ENCODE assay signal across 16 mouse cellular contexts in the genomic region with DNA sequence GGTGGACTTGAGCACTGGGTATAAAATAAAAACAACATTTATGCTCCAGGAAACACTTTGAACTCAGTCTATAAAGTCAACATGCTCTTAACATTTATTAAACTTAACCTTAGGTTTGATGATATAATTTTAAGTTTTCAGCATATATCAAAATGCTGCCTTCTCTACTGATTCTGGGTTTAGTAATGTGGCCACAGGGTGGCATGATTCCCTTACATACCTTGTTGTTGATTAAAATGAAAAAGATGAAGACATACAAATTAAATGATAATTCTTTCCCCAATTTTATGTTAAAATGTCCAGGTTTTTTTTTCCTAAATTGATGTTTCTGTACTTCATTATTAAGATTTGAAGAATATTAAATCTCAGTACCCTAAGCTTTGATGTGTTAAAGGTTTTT.
DNase-seq lines count a peak whose midpoint lies in the region; ATAC-seq lines count a peak whose summit lies in the region.
"Had no signal": no experiment of that assay in that cellular context is flagged by ENCODE, and none has a peak within 500 bp of the region (broad histone marks: within the 10 kb centered on the region; RNA-seq: fewer than 3 reads in every experiment).

No protein-coding gene starts in this region.

- peaks cover 23% of the 10 kb centered on the region for H3K4me1 ChIP-seq in liver, embryonic 11.5 days (replicated peaks; ENCODE audit: control insufficient read depth, insufficient read depth, low read length)
- H3K4me1 ChIP-seq: embryonic facial prominence, embryonic 10.5 days; hindbrain, embryonic 12.5 days; limb, embryonic 10.5 days had no signal

- no peak overlapping the region for H3K27ac ChIP-seq in liver, embryonic 11.5 days (ENCODE audit: low read depth, low read length)
- H3K27ac ChIP-seq: embryonic facial prominence, embryonic 10.5 days; hindbrain, embryonic 12.5 days; limb, embryonic 10.5 days had no signal

- peak; percentile 29 for DNase-seq in adrenal gland, postnatal 14 days
- no peak for DNase-seq in adrenal gland, adult (ENCODE audit: inconsistent age in 2 of 2, low spot score in 1 of 2)
- DNase-seq in liver: peak; percentile 32
- DNase-seq in liver, embryonic 11.5 days (ENCODE audit: low spot score): no peak
- DNase-seq in 416B (ENCODE audit: low read depth): peak; percentile 70
- peak; percentile 11 for DNase-seq in c-Kit-negative CD71-positive TER-119-positive erythroid progenitor cells, embryonic 14.5 days (ENCODE audit: low read depth, low spot score)
- DNase-seq in cerebellum, postnatal 36 days: no peak
- no peak for DNase-seq in kidney, adult 9 months
- DNase-seq: cerebellum, adult 18-20 months; kidney, postnatal 4 days; right cerebral cortex, postnatal 25 days had no signal

- H3K9me3 ChIP-seq in liver, embryonic 11.5 days (ENCODE audit: control insufficient read depth, low read length): no peaks in the 10 kb centered on the region
- H3K9me3 ChIP-seq: embryonic facial prominence, embryonic 10.5 days; hindbrain, embryonic 12.5 days; limb, embryonic 10.5 days had no signal

- H3K36me3 ChIP-seq in liver, embryonic 11.5 days (ENCODE audit: control insufficient read depth, insufficient read depth, low read length): no peaks in the 10 kb centered on the region
- H3K36me3 ChIP-seq: hindbrain, embryonic 12.5 days had no signal

- H3K4me3 ChIP-seq in liver, embryonic 11.5 days (ENCODE audit: low read depth, low read length): no peak overlapping the region
- H3K4me3 ChIP-seq: embryonic facial prominence, embryonic 10.5 days; hindbrain, embryonic 12.5 days; limb, embryonic 10.5 days had no signal

- H3K9ac ChIP-seq in liver, embryonic 11.5 days (ENCODE audit: low read depth, low read length): no peak overlapping the region
- H3K9ac ChIP-seq: hindbrain, embryonic 12.5 days had no signal

- no peaks in the 10 kb centered on the region for H3K27me3 ChIP-seq in liver, embryonic 11.5 days (replicated peaks; ENCODE audit: control insufficient read depth, insufficient read depth, low read length)
- H3K27me3 ChIP-seq: hindbrain, embryonic 12.5 days had no signal

- ATAC-seq in liver, embryonic 11.5 days (replicated peaks; ENCODE audit: low FRiP score): no peak
- ATAC-seq: forebrain, embryonic 16.5 days had no signal

- no peak overlapping the region for H3K4me2 ChIP-seq in liver, embryonic 11.5 days
- H3K4me2 ChIP-seq: heart, embryonic 11.5 days; hindbrain, embryonic 12.5 days had no signal

Comparison
In these comparisons a context has a peak if more than half of its experiments do, and no peak if none do; other contexts are left out.
1. DNase-seq: peak in adrenal gland, postnatal 14 days (single experiment), liver (single experiment), 416B (single experiment) and c-Kit-negative CD71-positive TER-119-positive erythroid progenitor cells, embryonic 14.5 days (single experiment); none in adrenal gland, adult (0 of 2), liver, embryonic 11.5 days (single experiment), cerebellum, postnatal 36 days (0 of 2) and kidney, adult 9 months (single experiment).